Mouse (Mus musculus) embryonic facial prominence, embryonic 14.5 days (tissue): ENCODE measurements around the gene Zdhhc19. TPM values are rescaled to one million over a fixed set of nuclear protein-coding genes. Genes with fewer than 3 reads are reported as not detected.

ENCODE experiments used
- ATAC-seq: fragments of 200-750 bp; cut with Nextera tagmentation; 2 replicates; pipeline ENCODE4 v1.8.0; 2017; ENCODE audit warnings: low read depth, moderate number of reproducible peaks, moderate TSS enrichment
- DNase-seq: peaks from one replicate; pipeline ENCODE4 v3.0.0-alpha.2; 2015; ENCODE audit warnings: low spot score
- H3K27ac ChIP-seq: fragments of 300-500 bp; sonication (generic); replicated peaks from 2 replicates; pipeline ENCODE4 v1.5.1; 2014; ENCODE audit warnings: low read depth, mild to moderate bottlenecking, low read length, moderate library complexity
- H3K27me3 ChIP-seq: fragments of 300-500 bp; sonication (generic); replicated peaks from 2 replicates; pipeline ENCODE4 v1.6.1; 2014; ENCODE audit warnings: low read length; ENCODE audit not compliant: control insufficient read depth, insufficient read depth
- H3K36me3 ChIP-seq: fragments of 300-500 bp; sonication (generic); 2 replicates; pipeline ENCODE4 v1.6.1; 2014; ENCODE audit warnings: low read length, mixed read lengths; ENCODE audit not compliant: control insufficient read depth, insufficient read depth
- H3K4me1 ChIP-seq: fragments of 300-500 bp; sonication (generic); 2 replicates; pipeline ENCODE4 v1.6.1; 2014; ENCODE audit warnings: antibody characterized with exemption, low read length; ENCODE audit not compliant: control insufficient read depth, insufficient read depth
- H3K4me2 ChIP-seq: fragments of 300-500 bp; sonication (generic); 2 replicates; pipeline ENCODE4 v1.6.1; 2014; ENCODE audit warnings: low read depth, mild to moderate bottlenecking, low read length, moderate library complexity, mixed read lengths
- H3K4me3 ChIP-seq: fragments of 300-500 bp; sonication (generic); 2 replicates; pipeline ENCODE4 v1.5.1; 2014; ENCODE audit warnings: low read depth, mild to moderate bottlenecking, low read length
- H3K9ac ChIP-seq: fragments of 300-500 bp; sonication (generic); 2 replicates; pipeline ENCODE4 v1.6.1; 2014; ENCODE audit warnings: low read depth, mild to moderate bottlenecking, low read length, moderate library complexity, mixed read lengths
- H3K9me3 ChIP-seq: fragments of 300-500 bp; sonication (generic); 2 replicates; pipeline ENCODE4 v1.6.1; 2016; ENCODE audit warnings: low read length; ENCODE audit not compliant: control insufficient read depth
- WGBS: fragments of 180-500 bp; shearing (Covaris S2); extraction: QIAGEN DNeasy Blood & Tissue Kit; methylation state at CpG from one replicate; pipeline ENCODE4 v1.1.7; 2014; 5-methylcytosine and 5-hydroxymethylcytosine counted together
- polyA plus RNA-seq: library from polyadenylated mRNA; unstranded; fragments of >200 nt; fragmentation: Nextera tagmentation; extraction: Ambion mirVana; gene quantifications from 2 replicates; pipeline ENCODE4 v1.2.1, GENCODE M21; 2014

The Zdhhc19 gene
- polyA plus RNA-seq, 1 experiment from 2014 or later, result not detected

DNA sequence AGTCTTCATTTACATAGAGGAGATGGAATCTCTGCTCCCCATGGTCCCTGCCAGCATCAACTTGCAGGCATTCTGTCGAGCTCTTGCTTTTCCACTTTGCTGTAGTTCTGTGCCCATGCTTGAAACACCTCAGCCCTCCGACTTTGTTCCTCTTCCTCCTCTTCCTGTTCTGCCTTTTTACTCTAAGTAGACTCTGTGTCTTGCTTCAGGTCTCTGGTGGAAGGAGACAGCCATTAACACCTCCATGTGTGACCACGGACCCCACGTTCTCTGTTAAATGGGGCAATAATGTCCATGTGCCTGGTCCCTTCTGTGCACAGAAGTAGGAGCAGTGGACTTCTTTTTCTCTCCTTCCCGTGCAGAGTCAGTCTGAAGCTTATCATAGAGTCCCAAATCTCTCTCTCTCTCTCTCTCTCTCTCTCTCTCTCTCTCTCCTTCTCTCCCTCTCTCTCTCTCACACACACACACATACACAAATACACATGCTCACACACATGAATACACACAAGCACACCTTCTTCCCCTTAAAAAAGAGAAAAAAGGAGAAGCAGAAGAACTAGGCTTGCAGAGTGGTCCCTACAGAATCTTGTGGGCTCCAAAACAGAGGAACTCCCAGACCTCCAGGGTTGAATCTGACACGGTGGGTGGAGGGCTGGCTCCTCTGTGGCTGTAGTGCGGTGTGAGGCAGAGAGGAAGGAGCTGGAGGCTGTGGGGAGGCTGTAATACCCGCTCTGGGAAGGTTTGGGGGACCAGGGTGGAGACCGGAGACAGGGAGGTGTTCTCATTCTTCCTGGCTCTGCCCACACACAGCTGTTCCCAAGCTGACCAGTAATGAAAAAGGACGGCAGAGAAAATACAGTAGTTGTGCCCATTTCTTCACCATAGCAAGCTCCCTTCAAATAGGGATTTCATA is 51.3 kb downstream of the Zdhhc19 start:
- H3K4me2 ChIP-seq, result no peak overlapping the region
- no peak for DNase-seq
- H3K4me3 ChIP-seq, result no peak overlapping the region
- no peaks in the 10 kb centered on the region for H3K9me3 ChIP-seq
- no peak overlapping the region for H3K9ac ChIP-seq
- 0 out of 2 replicates have a peak, but pooled peaks cover 4% of the 10 kb centered on the region for H3K4me1 ChIP-seq
- H3K36me3 ChIP-seq, result no peaks in the 10 kb centered on the region
- no peak for ATAC-seq
- 65% methylated on average over 10 of the region's 10 CpGs for WGBS
- H3K27me3 ChIP-seq, result no peaks in the 10 kb centered on the region
- no peak overlapping the region for H3K27ac ChIP-seq

DNA sequence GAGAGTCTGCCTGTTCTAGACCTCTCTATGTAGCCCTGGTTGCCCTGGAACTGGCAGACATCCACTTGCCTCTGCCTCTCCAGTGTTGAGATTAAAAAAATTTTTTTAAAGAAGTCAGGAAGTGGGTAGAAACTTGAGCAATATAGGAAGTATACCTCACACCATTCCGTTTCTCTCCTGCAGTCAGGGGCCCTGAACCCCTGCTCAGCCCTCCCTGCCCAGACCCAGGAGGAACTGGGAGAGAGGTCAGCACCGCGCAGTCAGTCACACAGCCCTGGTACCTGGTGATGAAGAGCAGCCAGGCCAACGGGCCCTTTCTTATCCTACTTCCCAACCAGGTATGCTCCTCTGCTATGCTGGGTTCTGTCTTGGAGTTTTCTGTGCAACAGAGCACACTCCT is 54.0 kb downstream of the Zdhhc19 start:
- no peak for ATAC-seq
- H3K4me3 ChIP-seq, result no peak overlapping the region
- no peaks in the 10 kb centered on the region for H3K27me3 ChIP-seq
- no peak overlapping the region for H3K4me2 ChIP-seq
- H3K9ac ChIP-seq, result no peak overlapping the region
- no peak for DNase-seq
- no peaks in the 10 kb centered on the region for H3K9me3 ChIP-seq
- WGBS, result 84% methylated on average over 4 of the region's 4 CpGs
- H3K27ac ChIP-seq, result no peak overlapping the region
- H3K36me3 ChIP-seq, result no peaks in the 10 kb centered on the region
- 0 out of 2 replicates have a peak, but pooled peaks cover 4% of the 10 kb centered on the region for H3K4me1 ChIP-seq

DNA sequence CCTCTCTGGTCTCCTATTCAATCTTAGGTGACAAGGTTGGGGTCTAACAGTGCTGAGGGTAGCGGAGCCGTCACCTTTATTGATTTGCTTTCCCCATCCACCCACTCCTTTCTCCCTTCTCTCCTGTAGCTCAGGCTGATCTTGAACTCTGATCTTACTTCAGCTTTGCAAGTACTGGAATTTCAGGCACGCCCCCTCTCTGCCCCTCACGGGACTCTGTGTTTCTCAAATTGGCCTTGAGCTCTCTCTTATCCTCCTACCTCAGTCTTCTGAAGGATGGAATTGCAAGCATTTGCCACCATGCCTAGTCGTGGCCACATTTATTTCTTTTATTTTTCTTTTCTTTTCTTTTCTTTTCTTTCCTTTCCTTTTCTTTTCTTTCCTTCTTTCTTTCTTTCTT is 54.4 kb downstream of the Zdhhc19 start:
- Histone ChIP-seq H3K4me1 (0 out of 2 replicates have a peak, but pooled peaks cover 4% of the 10 kb centered on the region), H3K9ac (no peak overlapping the region), H3K4me3 (no peak overlapping the region), H3K9me3 (no peaks in the 10 kb centered on the region), H3K36me3 (no peaks in the 10 kb centered on the region), H3K27me3 (no peaks in the 10 kb centered on the region), H3K27ac (no peak overlapping the region), H3K4me2 (no peak overlapping the region)
- ATAC-seq (no peak), DNase-seq (no peak)
- 85% methylated on average over 5 of the region's 5 CpGs for WGBS

DNA sequence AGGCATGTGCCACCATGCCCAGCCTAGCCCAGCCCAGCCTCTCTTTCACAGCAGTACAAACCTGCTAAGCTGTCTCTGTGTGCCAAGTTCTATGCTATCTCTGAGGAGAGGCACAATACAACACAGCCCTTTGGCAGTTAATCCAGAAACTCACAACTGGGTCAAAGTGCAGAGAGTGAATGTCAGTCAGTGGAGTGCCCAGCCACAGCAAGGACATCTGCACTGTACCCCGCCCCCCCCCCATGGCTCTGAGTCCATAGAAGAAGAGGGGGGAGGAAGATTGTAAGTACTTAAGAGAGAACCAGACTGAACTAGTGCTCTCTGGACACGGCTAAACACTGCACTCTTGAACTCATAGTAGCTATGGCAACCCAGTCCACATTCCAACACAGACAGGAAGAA is 55.3 kb downstream of the Zdhhc19 start:
- Histone ChIP-seq H3K27ac (no peak overlapping the region), H3K4me2 (no peak overlapping the region), H3K9ac (no peak overlapping the region), H3K4me3 (no peak overlapping the region), H3K36me3 (no peaks in the 10 kb centered on the region), H3K9me3 (no peaks in the 10 kb centered on the region), H3K27me3 (no peaks in the 10 kb centered on the region), H3K4me1 (0 out of 2 replicates have a peak, but pooled peaks cover 4% of the 10 kb centered on the region)
- 45% methylated on average over 2 of the region's 2 CpGs for WGBS
- DNase-seq (no peak), ATAC-seq (no peak)

DNA sequence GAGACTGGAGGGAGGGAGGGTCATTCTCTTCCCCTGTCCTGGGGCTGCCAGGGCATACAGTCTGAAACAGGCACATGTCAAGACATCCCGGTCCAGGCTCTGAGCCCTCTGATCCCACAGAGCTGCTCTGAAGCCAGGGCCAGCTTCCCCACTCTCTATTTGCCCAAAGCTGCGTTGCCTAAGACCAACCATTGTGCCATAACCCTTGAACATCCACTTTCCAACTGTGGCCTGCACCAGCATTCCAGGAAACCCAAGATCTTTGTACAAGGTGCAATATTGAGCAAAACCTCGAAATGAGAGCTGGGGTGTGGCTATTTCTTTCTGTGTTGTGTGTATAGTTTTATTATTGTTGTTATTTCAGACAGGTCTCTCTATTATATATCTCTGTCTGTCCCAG is 59.5 kb downstream of the Zdhhc19 start:
- ATAC-seq (no peak), DNase-seq (no peak)
- Histone ChIP-seq H3K9me3 (no peaks in the 10 kb centered on the region), H3K9ac (no peak overlapping the region), H3K4me3 (no peak overlapping the region), H3K36me3 (no peaks in the 10 kb centered on the region), H3K27ac (no peak overlapping the region), H3K27me3 (no peaks in the 10 kb centered on the region), H3K4me2 (no peak overlapping the region), H3K4me1 (no peaks in the 10 kb centered on the region)
- WGBS, result 70% methylated on average over 3 of the region's 3 CpGs

DNA sequence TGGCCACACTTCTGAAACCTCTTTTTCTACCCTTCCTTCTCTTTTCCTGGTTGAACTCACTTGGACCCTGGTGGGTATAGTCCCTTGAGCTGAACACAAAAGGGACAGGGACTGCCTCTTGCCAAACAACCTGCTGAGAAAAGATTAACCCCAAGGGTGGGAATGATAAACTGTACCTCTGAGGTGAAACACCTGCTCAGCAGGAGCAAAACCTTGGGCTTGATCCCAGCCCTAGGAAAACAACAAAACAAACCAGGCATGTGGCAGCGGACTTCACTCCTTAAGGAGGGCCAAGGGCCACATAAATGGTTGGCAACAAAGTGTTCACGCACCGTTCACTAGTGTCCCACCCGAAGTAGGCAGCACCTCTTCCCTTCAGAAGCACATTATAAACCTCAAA is 63.4 kb downstream of the Zdhhc19 start:
- H3K36me3 ChIP-seq, result no peaks in the 10 kb centered on the region
- H3K9me3 ChIP-seq, result no peaks in the 10 kb centered on the region
- no peak overlapping the region for H3K4me2 ChIP-seq
- ATAC-seq, result no peak
- no peak overlapping the region for H3K27ac ChIP-seq
- no peak overlapping the region for H3K9ac ChIP-seq
- no peak overlapping the region for H3K4me3 ChIP-seq
- 71% methylated on average over 4 of the region's 4 CpGs for WGBS
- H3K4me1 ChIP-seq, result no peaks in the 10 kb centered on the region
- H3K27me3 ChIP-seq, result no peaks in the 10 kb centered on the region
- no peak for DNase-seq

DNA sequence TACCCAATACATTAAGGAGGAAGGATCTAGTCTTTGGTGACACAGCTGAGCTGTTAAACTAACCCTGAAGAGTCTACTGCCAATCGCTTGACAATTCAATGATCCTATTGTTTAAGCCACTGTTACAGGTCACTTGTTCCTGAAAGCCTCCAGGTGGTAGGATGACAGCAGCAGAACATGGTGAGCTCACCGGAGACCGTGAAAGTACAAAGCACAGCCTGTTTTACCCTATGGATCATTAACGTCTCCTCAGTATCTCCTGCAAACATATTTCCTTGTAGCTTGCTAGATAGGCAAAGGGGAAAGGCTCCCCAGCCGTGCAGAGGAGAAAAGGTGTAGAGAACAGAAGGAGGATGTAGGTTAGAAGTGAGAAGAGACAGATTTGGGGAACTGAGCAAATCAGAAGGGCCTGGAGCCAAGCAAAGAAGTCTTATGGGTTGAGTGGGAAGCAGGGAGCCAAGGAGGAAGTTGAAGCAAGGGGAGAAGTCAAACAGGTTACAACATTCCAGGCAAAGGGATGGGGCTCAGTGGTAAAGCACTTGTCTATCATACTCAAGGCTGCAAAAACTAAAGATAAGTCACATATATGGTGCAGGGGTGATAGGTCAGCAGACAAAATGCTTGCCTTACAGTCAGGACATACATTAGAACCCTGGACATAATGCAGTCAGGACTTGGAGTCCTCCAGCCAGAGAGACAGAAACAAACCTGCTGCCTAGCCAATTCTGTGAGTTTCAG is 67.2 kb downstream of the Zdhhc19 start:
- no peaks in the 10 kb centered on the region for H3K36me3 ChIP-seq
- H3K9ac ChIP-seq, result no peak overlapping the region
- H3K4me2 ChIP-seq, result no peak overlapping the region
- 68% methylated on average over 5 of the region's 5 CpGs for whole genome bisulfite sequencing
- DNase-seq (no peak), ATAC-seq (no peak)
- H3K4me1 ChIP-seq, result no peaks in the 10 kb centered on the region
- H3K27ac ChIP-seq, result no peak overlapping the region
- no peak overlapping the region for H3K4me3 ChIP-seq
- H3K9me3 ChIP-seq, result no peaks in the 10 kb centered on the region
- H3K27me3 ChIP-seq, result no peaks in the 10 kb centered on the region

DNA sequence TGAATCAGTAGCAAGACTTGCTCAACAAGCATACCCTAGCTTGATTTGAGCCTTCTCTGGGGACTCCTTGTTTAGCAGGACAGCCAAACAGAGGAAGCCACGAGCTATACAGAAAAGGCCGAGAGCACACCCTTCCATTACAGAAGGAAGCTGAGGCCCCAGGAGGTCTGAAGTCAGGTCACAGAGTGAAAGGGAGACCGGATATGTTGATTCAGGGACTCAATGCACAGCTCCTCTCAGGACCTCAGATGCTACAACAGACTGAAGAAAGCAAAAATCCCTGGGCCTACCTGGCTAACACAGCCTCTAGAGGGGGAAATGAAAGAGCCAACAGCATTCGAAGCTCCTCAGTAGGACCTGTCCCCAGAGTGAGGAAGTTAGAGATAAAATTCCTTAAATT is 71.2 kb downstream of the Zdhhc19 start:
- 51% methylated on average over 4 of the region's 4 CpGs for WGBS

More for the DNA sequence above, 71.2 kb downstream of the Zdhhc19 start:
- Histone ChIP-seq H3K4me1 (no peaks in the 10 kb centered on the region), H3K4me2 (no peak overlapping the region), H3K27me3 (no peaks in the 10 kb centered on the region), H3K36me3 (no peaks in the 10 kb centered on the region), H3K9me3 (no peaks in the 10 kb centered on the region), H3K4me3 (no peak overlapping the region), H3K9ac (no peak overlapping the region), H3K27ac (no peak overlapping the region)
- DNase-seq (no peak), ATAC-seq (no peak)
